In genomic region chr10:20044051-20044450, GRCm38 (mm10) we compare ENCODE assay signal across 32 mouse cellular contexts.
"Had no signal": no experiment of that assay in that cellular context is flagged by ENCODE, and none has a peak within 500 bp of the region (broad histone marks: within the 10 kb centered on the region; RNA-seq: fewer than 3 reads in every experiment).

No protein-coding gene starts in this region.

- DNase-seq: left cerebral cortex, postnatal 4 days; liver; liver, embryonic 13.5 days; lung, adult 18-20 months; lung, adult 2 months; lung, embryonic 14.5 days; lung, postnatal 10 days; lung, postnatal 14 days; lung, postnatal 36 days; lung, postnatal 4 days; midbrain, embryonic 14.5 days had no signal

- H3K27me3 ChIP-seq: limb, embryonic 12.5 days; limb, embryonic 13.5 days; limb, embryonic 15.5 days; liver, embryonic 12.5 days; liver, embryonic 13.5 days; liver, embryonic 15.5 days; lung, embryonic 15.5 days; megakaryocyte, embryonic 14.5 days; midbrain, embryonic 12.5 days; midbrain, embryonic 13.5 days; midbrain, embryonic 15.5 days; neural tube, embryonic 12.5 days had no signal

- H3K9ac ChIP-seq: limb, embryonic 12.5 days; limb, embryonic 13.5 days; limb, embryonic 15.5 days; liver, embryonic 12.5 days; liver, embryonic 13.5 days; liver, embryonic 14.5 days; liver, embryonic 15.5 days; lung, embryonic 14.5 days; lung, embryonic 15.5 days; midbrain, embryonic 12.5 days; midbrain, embryonic 13.5 days; midbrain, embryonic 15.5 days; neural tube, embryonic 12.5 days had no signal

- H3K36me3 ChIP-seq: limb, embryonic 10.5 days; limb, embryonic 12.5 days; limb, embryonic 13.5 days; limb, embryonic 15.5 days; liver, embryonic 12.5 days; liver, embryonic 13.5 days; liver, embryonic 15.5 days; lung, embryonic 15.5 days; midbrain, embryonic 10.5 days; midbrain, embryonic 12.5 days; midbrain, embryonic 13.5 days; midbrain, embryonic 15.5 days; neural tube, embryonic 12.5 days had no signal

- H3K9me3 ChIP-seq: limb, embryonic 10.5 days; limb, embryonic 12.5 days; limb, embryonic 13.5 days; limb, embryonic 15.5 days; liver, embryonic 12.5 days; liver, embryonic 13.5 days; liver, embryonic 15.5 days; lung, embryonic 15.5 days; midbrain, embryonic 10.5 days; midbrain, embryonic 12.5 days; midbrain, embryonic 13.5 days; midbrain, embryonic 15.5 days; neural tube, embryonic 12.5 days had no signal

- H3K4me1 ChIP-seq: limb, embryonic 10.5 days; limb, embryonic 12.5 days; liver, embryonic 13.5 days; liver, embryonic 15.5 days; midbrain, embryonic 12.5 days; midbrain, embryonic 15.5 days; neural tube, embryonic 12.5 days had no signal

- H3K4me2 ChIP-seq: limb, embryonic 12.5 days; limb, embryonic 13.5 days; limb, embryonic 15.5 days; liver, embryonic 11.5 days; liver, embryonic 12.5 days; liver, embryonic 13.5 days; liver, embryonic 15.5 days; lung, embryonic 14.5 days; lung, embryonic 15.5 days; midbrain, embryonic 11.5 days; midbrain, embryonic 12.5 days; midbrain, embryonic 13.5 days; midbrain, embryonic 15.5 days; neural tube, embryonic 12.5 days had no signal

- ATAC-seq: liver, embryonic 12.5 days; lung, postnatal 0 days; midbrain, embryonic 13.5 days; midbrain, embryonic 15.5 days; midbrain, embryonic 16.5 days had no signal

- H3K27ac ChIP-seq: left cerebral cortex, adult 2 months; limb, embryonic 10.5 days; limb, embryonic 12.5 days; limb, embryonic 13.5 days; limb, embryonic 15.5 days; liver, embryonic 12.5 days; liver, embryonic 13.5 days; liver, embryonic 14.5 days; liver, embryonic 15.5 days; lung, embryonic 15.5 days; macrophage; midbrain, embryonic 10.5 days; midbrain, embryonic 12.5 days; midbrain, embryonic 13.5 days; midbrain, embryonic 15.5 days; neural tube, embryonic 12.5 days had no signal

- H3K4me3 ChIP-seq: left cerebral cortex, adult 2 months; limb, embryonic 10.5 days; limb, embryonic 12.5 days; limb, embryonic 13.5 days; limb, embryonic 15.5 days; liver, embryonic 12.5 days; liver, embryonic 13.5 days; liver, embryonic 15.5 days; lung, embryonic 15.5 days; megakaryocyte, embryonic 14.5 days; midbrain, embryonic 10.5 days; midbrain, embryonic 12.5 days; midbrain, embryonic 13.5 days; midbrain, embryonic 15.5 days; myocyte; neural tube, embryonic 12.5 days had no signal
